Mouse (Mus musculus) limb, embryonic 12.5 days (tissue): ENCODE data around the gene N4bp1. TPM values are rescaled to one million over a fixed set of nuclear protein-coding genes. Genes with fewer than 3 reads are reported as not detected.

ENCODE experiments used
- ATAC-seq: fragments of 200-750 bp; cut with Nextera tagmentation; 2 replicates; pipeline ENCODE4 v1.8.0; 2017; ENCODE audit warnings: low read depth, moderate TSS enrichment; ENCODE audit not compliant: insufficient number of reproducible peaks, insufficient read depth, low FRiP score, low TSS enrichment
- H3K27ac ChIP-seq: fragments of 300-500 bp; sonication (generic); 2 replicates; pipeline ENCODE4 v1.5.1; 2016; ENCODE audit warnings: mild to moderate bottlenecking, moderate library complexity
- H3K27me3 ChIP-seq: fragments of 300-500 bp; sonication (generic); 2 replicates; pipeline ENCODE4 v1.6.1; 2016; ENCODE audit warnings: mild to moderate bottlenecking, moderate library complexity
- H3K36me3 ChIP-seq: fragments of 300-500 bp; sonication (generic); 2 replicates; pipeline ENCODE4 v1.6.1; 2016; ENCODE audit warnings: mild to moderate bottlenecking, moderate library complexity
- H3K4me1 ChIP-seq: fragments of 300-500 bp; sonication (generic); replicated peaks from 2 replicates; pipeline ENCODE4 v1.6.1; 2016
- H3K4me2 ChIP-seq: fragments of 300-500 bp; sonication (generic); 2 replicates; pipeline ENCODE4 v1.6.1; 2016; ENCODE audit warnings: mild to moderate bottlenecking, moderate library complexity
- H3K4me3 ChIP-seq: fragments of 300-500 bp; sonication (generic); replicated peaks from 2 replicates; pipeline ENCODE4 v1.5.1; 2016; ENCODE audit warnings: mild to moderate bottlenecking
- H3K9ac ChIP-seq: fragments of 300-500 bp; sonication (generic); replicated peaks from 2 replicates; pipeline ENCODE4 v1.6.1; 2016; ENCODE audit warnings: mild to moderate bottlenecking, moderate library complexity
- H3K9me3 ChIP-seq: fragments of 300-500 bp; sonication (generic); 2 replicates; pipeline ENCODE4 v1.6.1; 2016; ENCODE audit warnings: mild to moderate bottlenecking, moderate library complexity
- WGBS: fragments of 180-500 bp; shearing (Covaris S2); methylation state at CpG from one replicate; pipeline ENCODE4 v1.1.7; 2016; 5-methylcytosine and 5-hydroxymethylcytosine counted together
- polyA plus RNA-seq: library from polyadenylated mRNA; unstranded; fragments of >200 nt; fragmentation: Nextera tagmentation; extraction: Ambion mirVana; gene quantifications from 2 replicates; pipeline ENCODE4 v1.2.1, GENCODE M21; 2016

The N4bp1 gene
- 11.9 and 12.4 TPM in 2 replicates for polyA plus RNA-seq

DNA sequence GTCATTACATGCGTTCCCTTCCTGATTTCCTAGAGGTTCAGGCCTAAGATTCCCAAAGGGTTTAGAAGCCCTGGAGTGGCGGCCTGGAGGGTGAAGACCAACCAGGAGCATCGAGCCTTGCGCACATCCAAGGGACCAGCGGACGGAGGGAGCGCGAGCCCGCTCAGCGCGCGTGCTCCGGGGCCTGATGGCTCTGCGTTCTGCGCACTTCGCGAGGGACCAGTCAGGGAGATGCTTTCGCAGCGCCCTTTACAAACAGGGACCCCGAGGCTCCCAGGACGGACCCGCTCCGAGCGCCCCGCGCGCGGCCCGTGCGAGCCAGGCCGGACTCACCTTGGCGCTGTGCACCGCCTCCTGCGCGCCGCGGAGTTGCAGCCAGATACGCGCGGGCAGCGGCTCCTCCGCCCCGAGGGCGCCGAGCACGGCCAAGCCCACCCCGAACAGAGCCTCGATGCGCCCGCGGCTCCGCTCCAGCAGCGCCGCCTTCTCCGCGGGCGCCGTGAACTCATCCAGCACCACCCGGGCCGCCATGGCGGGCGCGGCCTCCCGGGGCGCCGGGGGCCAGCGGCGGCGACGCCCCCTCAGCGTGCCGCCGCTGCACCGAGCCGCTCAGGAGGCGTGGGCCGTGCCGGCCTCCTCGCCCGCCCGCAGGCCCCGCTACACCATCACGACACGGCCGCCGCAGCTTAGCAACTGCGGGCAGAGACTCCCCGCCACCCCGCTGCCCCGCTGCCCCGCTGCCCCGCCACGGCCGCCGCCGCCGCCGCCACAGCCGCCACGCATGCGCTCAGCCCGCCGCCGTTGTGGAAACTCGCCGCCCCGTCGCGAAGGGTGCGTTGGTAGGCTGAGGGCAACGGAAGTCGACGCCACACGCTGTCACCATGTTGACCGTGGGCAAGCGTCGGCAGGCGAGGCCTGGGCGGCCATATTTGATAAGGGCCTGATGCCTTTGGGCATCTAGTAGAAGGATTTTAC, at the start of gene N4bp1:
Gene N4bp1 (minus strand): TSS at position 770 of the 975 bp plus-strand sequence.
- Histone ChIP-seq H3K27me3 (0 out of 2 replicates have a peak, but pooled peaks cover 4% of the 10 kb centered on the region), H3K36me3 (peaks cover 7% of the 10 kb centered on the region; the same call in 1 of the 2 replicates), H3K4me2 (peak within 1 kb of the TSS; percentile 92), H3K4me3 (peak within 1 kb of the TSS; percentile 92), H3K9me3 (no peaks in the 10 kb centered on the region), H3K9ac (peak within 1 kb of the TSS; percentile 94), H3K27ac (peak within 1 kb of the TSS; percentile 94), H3K4me1 (peaks cover 32% of the 10 kb centered on the region)
- peak; percentile 78 for ATAC-seq
- WGBS = under 1% methylated on average over 114 of the region's 119 CpGs

DNA sequence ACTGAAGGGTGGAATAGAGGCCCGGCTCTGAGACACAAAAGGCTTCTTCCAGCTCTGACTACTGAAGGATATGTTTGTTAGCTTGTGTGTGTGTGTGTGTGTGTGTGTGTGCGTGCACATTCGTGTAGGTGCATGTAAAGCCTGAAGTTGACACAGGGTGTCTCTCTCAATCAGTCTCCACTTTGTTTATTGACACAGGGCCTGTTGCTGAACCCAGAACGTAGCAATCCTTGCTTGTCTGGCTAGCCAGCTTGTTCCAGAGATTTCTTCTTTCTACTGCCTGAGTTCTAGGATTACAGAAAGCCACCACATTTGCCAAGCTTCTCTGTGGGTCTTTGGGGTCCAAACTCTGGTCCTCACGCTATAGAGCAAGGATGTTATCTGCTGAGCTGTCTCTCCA, 49.8 kb upstream of the N4bp1 start:
- Histone ChIP-seq H3K27ac (no peak overlapping the region), H3K4me2 (no peak overlapping the region), H3K27me3 (no peaks in the 10 kb centered on the region), H3K4me1 (0 out of 2 replicates have a peak, but pooled peaks cover 3% of the 10 kb centered on the region), H3K9ac (no peak overlapping the region), H3K36me3 (no peaks in the 10 kb centered on the region), H3K4me3 (no peak overlapping the region), H3K9me3 (no peaks in the 10 kb centered on the region)
- 67% methylated on average over 5 of the region's 5 CpGs for WGBS
- ATAC-seq = no peak

GRCm38 (mm10) chr8:86934393-86934792, 49.3 kb upstream of the N4bp1 start:
- Histone ChIP-seq H3K27me3 (no peaks in the 10 kb centered on the region), H3K9me3 (no peaks in the 10 kb centered on the region), H3K36me3 (no peaks in the 10 kb centered on the region), H3K4me3 (no peak overlapping the region), H3K9ac (no peak overlapping the region), H3K4me2 (no peak overlapping the region), H3K27ac (no peak overlapping the region), H3K4me1 (0 out of 2 replicates have a peak, but pooled peaks cover 3% of the 10 kb centered on the region)
- WGBS = 56% methylated on average over 13 of the region's 13 CpGs
- ATAC-seq = no peak

DNA sequence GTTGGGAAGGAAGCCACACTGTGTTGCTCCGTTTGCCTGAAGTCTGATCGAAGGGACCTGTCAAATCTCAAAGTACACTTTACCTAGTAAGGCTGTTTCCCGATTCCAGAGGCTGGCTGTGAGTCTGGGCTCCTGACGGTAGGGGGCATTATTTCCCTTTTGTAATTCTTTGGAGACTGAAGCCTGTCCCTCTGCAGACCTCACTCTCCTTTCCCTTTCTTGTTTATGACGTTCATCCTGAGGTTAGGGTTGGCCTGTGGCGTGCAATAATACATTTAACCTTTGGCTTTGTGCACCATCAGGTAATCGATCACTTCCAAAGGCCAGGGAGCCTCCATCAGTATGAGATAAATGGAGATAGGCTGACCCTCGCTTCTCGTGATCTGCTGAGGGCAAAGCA, 48.8 kb upstream of the N4bp1 start:
- 0 out of 2 replicates have a peak, but pooled peaks cover 3% of the 10 kb centered on the region for H3K4me1 ChIP-seq
- 4% methylated on average over 9 of the region's 9 CpGs for WGBS
- ATAC-seq = no peak
- no peak overlapping the region for H3K4me3 ChIP-seq
- H3K4me2 ChIP-seq = 0 out of 2 replicates have a peak overlapping the region, but pooled peaks have one; percentile 28
- H3K27ac ChIP-seq = no peak overlapping the region
- no peaks in the 10 kb centered on the region for H3K36me3 ChIP-seq
- H3K9me3 ChIP-seq = no peaks in the 10 kb centered on the region
- no peaks in the 10 kb centered on the region for H3K27me3 ChIP-seq
- no peak overlapping the region for H3K9ac ChIP-seq

DNA sequence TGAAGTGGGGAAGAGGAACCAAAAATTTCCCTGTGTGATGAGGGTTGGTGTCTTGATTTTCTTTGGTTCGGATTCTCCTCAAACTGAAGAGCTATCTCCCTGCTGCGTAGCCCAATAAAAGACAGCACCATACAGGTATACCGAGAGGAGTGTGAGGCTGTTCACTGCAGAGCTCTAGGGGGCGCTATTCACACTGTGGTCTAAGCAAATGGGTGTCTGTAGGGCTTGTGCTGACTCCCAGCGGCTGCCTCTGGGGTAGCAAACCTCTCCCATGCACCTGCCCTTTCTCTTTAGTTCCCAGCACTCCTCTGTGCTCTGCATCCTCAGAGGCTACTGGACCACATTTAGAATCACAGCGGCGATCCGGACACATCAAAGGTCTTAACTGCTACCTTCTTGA, 41.2 kb upstream of the N4bp1 start:
- Histone ChIP-seq H3K9me3 (no peaks in the 10 kb centered on the region), H3K27ac (no peak overlapping the region), H3K36me3 (no peaks in the 10 kb centered on the region), H3K4me3 (no peak overlapping the region), H3K4me2 (no peak overlapping the region), H3K9ac (no peak overlapping the region), H3K4me1 (peaks cover 10% of the 10 kb centered on the region), H3K27me3 (0 out of 2 replicates have a peak, but pooled peaks cover 6% of the 10 kb centered on the region)
- WGBS = 63% methylated on average over 8 of the region's 8 CpGs
- ATAC-seq = no peak

DNA sequence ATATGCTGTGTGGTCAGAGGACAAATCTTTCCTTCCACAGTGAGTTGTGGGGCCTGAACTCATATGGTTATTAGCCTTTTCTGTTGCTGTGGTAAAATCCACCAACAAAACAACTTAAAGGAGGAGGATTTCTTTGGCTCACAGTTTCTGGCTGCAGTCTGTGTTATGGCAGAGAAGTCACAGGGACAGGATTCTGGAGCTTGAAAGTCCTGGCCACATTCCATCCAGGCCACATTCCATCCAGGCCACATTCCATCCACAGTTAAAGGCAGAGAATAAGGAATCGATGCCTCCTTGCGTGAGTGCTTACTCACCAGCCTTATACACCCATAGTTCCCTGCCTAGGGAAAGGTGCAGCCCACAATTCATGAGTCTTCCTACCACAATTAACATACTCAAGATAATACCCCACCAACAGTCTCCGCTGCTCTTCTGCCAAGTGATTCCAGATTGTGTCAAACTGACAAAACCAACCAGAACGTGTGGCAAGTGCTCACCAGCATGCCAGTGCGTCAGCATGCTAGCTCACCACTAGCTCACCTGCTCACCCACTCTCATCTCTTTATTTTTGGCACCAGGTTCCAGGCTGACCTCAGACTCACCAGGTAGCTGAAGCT, 38.3 kb upstream of the N4bp1 start:
- ATAC-seq = no peak
- no peaks in the 10 kb centered on the region for H3K36me3 ChIP-seq
- H3K4me3 ChIP-seq = no peak overlapping the region
- 81% methylated on average over 5 of the region's 5 CpGs for WGBS
- H3K9ac ChIP-seq = no peak overlapping the region
- H3K4me1 ChIP-seq = peaks cover 12% of the 10 kb centered on the region
- no peak overlapping the region for H3K4me2 ChIP-seq
- H3K9me3 ChIP-seq = no peaks in the 10 kb centered on the region
- peaks cover 11% of the 10 kb centered on the region; the same call in 1 of the 2 replicates for H3K27me3 ChIP-seq
- H3K27ac ChIP-seq = no peak overlapping the region

GRCm38 (mm10) chr8:86922673-86923072, 37.6 kb upstream of the N4bp1 start:
- H3K4me3 ChIP-seq = no peak overlapping the region
- WGBS = 75% methylated on average over 1 of the region's 1 CpGs
- H3K36me3 ChIP-seq = no peaks in the 10 kb centered on the region
- no peak overlapping the region for H3K9ac ChIP-seq
- ATAC-seq = no peak
- peaks cover 12% of the 10 kb centered on the region for H3K4me1 ChIP-seq
- H3K27ac ChIP-seq = no peak overlapping the region
- H3K9me3 ChIP-seq = no peaks in the 10 kb centered on the region
- H3K27me3 ChIP-seq = peaks cover 11% of the 10 kb centered on the region; the same call in 1 of the 2 replicates
- no peak overlapping the region for H3K4me2 ChIP-seq

- no peaks in the 10 kb centered on the region for H3K9me3 ChIP-seq
- H3K4me2 ChIP-seq = no peak overlapping the region
- no peak overlapping the region for H3K4me3 ChIP-seq
- H3K27me3 ChIP-seq = peaks cover 11% of the 10 kb centered on the region; the same call in 1 of the 2 replicates
- no peak for ATAC-seq
- no peak overlapping the region for H3K9ac ChIP-seq
- no peak overlapping the region for H3K27ac ChIP-seq
- H3K4me1 ChIP-seq = peaks cover 12% of the 10 kb centered on the region
- WGBS = 78% methylated on average over 5 of the region's 5 CpGs
- no peaks in the 10 kb centered on the region for H3K36me3 ChIP-seq
Observed at GRCm38 (mm10) chr8:86922141-86922540, 37.1 kb upstream of the N4bp1 start.

- no peak overlapping the region for H3K27ac ChIP-seq
- 53% methylated on average over 5 of the region's 5 CpGs for WGBS
- peaks cover 9% of the 10 kb centered on the region for H3K4me1 ChIP-seq
- H3K27me3 ChIP-seq = peaks cover 11% of the 10 kb centered on the region; the same call in 1 of the 2 replicates
- no peak for ATAC-seq
- no peak overlapping the region for H3K9ac ChIP-seq
- H3K4me3 ChIP-seq = no peak overlapping the region
- H3K36me3 ChIP-seq = no peaks in the 10 kb centered on the region
- no peaks in the 10 kb centered on the region for H3K9me3 ChIP-seq
- no peak overlapping the region for H3K4me2 ChIP-seq
Observed at GRCm38 (mm10) chr8:86920996-86921395, 35.9 kb upstream of the N4bp1 start.

DNA sequence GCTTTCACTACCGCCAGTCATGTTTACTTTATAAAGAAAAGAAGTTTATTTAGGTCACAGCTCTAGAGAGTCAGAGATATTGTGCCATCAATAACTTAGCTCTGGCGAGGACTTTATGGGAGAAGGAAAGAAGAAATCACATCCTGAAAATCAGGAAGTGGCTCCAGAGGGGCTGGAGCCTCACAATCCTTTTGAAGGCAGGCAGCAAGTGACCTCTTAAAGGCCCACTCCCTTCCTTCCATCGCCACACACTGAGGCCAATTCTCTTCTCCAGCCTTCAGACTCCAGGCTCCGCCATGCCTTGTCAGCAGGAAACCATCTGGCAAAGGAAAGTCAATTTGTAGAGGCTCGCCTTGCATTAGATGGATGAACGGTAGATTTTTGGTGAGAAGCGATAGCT, 35.4 kb upstream of the N4bp1 start:
- no peak for ATAC-seq
- Histone ChIP-seq H3K4me2 (no peak overlapping the region), H3K4me1 (0 out of 2 replicates have a peak, but pooled peaks cover 6% of the 10 kb centered on the region), H3K27me3 (peaks cover 11% of the 10 kb centered on the region; the same call in 1 of the 2 replicates), H3K27ac (no peak overlapping the region), H3K9ac (no peak overlapping the region), H3K9me3 (no peaks in the 10 kb centered on the region), H3K36me3 (no peaks in the 10 kb centered on the region), H3K4me3 (no peak overlapping the region)
- 32% methylated on average over 7 of the region's 7 CpGs for WGBS

- Histone ChIP-seq H3K9ac (no peak overlapping the region), H3K9me3 (no peaks in the 10 kb centered on the region), H3K27ac (no peak overlapping the region), H3K36me3 (no peaks in the 10 kb centered on the region), H3K4me2 (no peak overlapping the region), H3K4me3 (no peak overlapping the region), H3K27me3 (peaks cover 11% of the 10 kb centered on the region; the same call in 1 of the 2 replicates), H3K4me1 (0 out of 2 replicates have a peak, but pooled peaks cover 6% of the 10 kb centered on the region)
- WGBS = 82% methylated on average over 7 of the region's 7 CpGs
- ATAC-seq = no peak
Observed at GRCm38 (mm10) chr8:86920024-86920423, 35.0 kb upstream of the N4bp1 start.
